Mouse (Mus musculus) forebrain, postnatal 0 days (tissue): ENCODE results near the gene Kcnab1. TPM values are rescaled to one million over a fixed set of nuclear protein-coding genes. Genes with fewer than 3 reads are reported as not detected.

Source experiments
- ATAC-seq: fragments of 200-750 bp; cut with Nextera tagmentation; 2 replicates; pipeline ENCODE4 v1.8.0; 2017; ENCODE audit warnings: mild to moderate bottlenecking, moderate library complexity
- DNase-seq: peaks from one replicate; pipeline ENCODE4 v3.0.0-alpha.2; 2015
- H3K27ac ChIP-seq: fragments of 300-500 bp; sonication (generic); 2 replicates; pipeline ENCODE4 v1.5.1; 2014; ENCODE audit warnings: low read depth, mild to moderate bottlenecking, antibody characterized with exemption, low read length, moderate library complexity, mixed read lengths
- H3K27me3 ChIP-seq: fragments of 300-500 bp; sonication (generic); 2 replicates; pipeline ENCODE4 v1.6.1; 2014; ENCODE audit warnings: mild to moderate bottlenecking, low read length, mixed read lengths; ENCODE audit not compliant: insufficient read depth
- H3K36me3 ChIP-seq: fragments of 300-500 bp; sonication (generic); 2 replicates; pipeline ENCODE4 v1.6.1; 2014; ENCODE audit warnings: mild to moderate bottlenecking, moderate library complexity; ENCODE audit not compliant: insufficient read depth
- H3K4me1 ChIP-seq: fragments of 300-500 bp; sonication (generic); 2 replicates; pipeline ENCODE4 v1.6.1; 2014; ENCODE audit warnings: antibody characterized with exemption; ENCODE audit not compliant: insufficient read depth
- H3K4me2 ChIP-seq: fragments of 300-500 bp; sonication (generic); 2 replicates; pipeline ENCODE4 v1.6.1; 2014; ENCODE audit warnings: low read depth, mild to moderate bottlenecking, moderate library complexity
- H3K4me3 ChIP-seq: fragments of 300-500 bp; sonication (generic); 2 replicates; pipeline ENCODE4 v1.5.1; 2014; ENCODE audit warnings: low read depth, low read length, mixed read lengths
- H3K9ac ChIP-seq: fragments of 300-500 bp; sonication (generic); 2 replicates; pipeline ENCODE4 v1.6.1; 2014; ENCODE audit warnings: mild to moderate bottlenecking
- H3K9me3 ChIP-seq: fragments of 300-500 bp; sonication (generic); 2 replicates; pipeline ENCODE4 v1.6.1; 2016; ENCODE audit warnings: low read length
- CTCF ChIP-seq: sonication (generic); IDR thresholded peaks from 2 replicates; pipeline ENCODE4 v1.5.1; 2016; ENCODE audit warnings: antibody characterized with exemption, control low read depth, low read depth
- WGBS: fragments of 180-500 bp; shearing (Covaris S2); extraction: QIAGEN DNeasy Blood & Tissue Kit; methylation state at CpG from one replicate; pipeline ENCODE4 v1.1.7; 2014; 5-methylcytosine and 5-hydroxymethylcytosine counted together
- polyA plus RNA-seq: library from polyadenylated mRNA; unstranded; fragments of >200 nt; fragmentation: Nextera tagmentation; extraction: Ambion mirVana; gene quantifications from 2 replicates; pipeline ENCODE4 v1.2.1, GENCODE M21; 2015
- total RNA-seq: library from RNA; depleted of rRNA; stranded (reverse); fragments of >200 nt; gene quantifications from 2 replicates; pipeline ENCODE4 v1.2.3, GENCODE M21; 2014

Kcnab1 gene
- total and polyA plus RNA-seq, 2 experiments from 2014 or later, result 7.3 to 10.9 TPM

- WGBS, result 47% methylated on average over 5 of the region's 5 CpGs
- no peak overlapping the region for H3K4me3 ChIP-seq
- DNase-seq (peak; percentile 34), ATAC-seq (peak; percentile 75)
- H3K9ac ChIP-seq, result no peak overlapping the region
- H3K4me1 ChIP-seq, result 0 out of 2 replicates have a peak, but pooled peaks cover 5% of the 10 kb centered on the region
- H3K4me2 ChIP-seq, result no peak overlapping the region
- H3K27me3 ChIP-seq, result no peaks in the 10 kb centered on the region
- no peak overlapping the region for H3K27ac ChIP-seq
- TF ChIP-seq CTCF, result no peak
- no peaks in the 10 kb centered on the region for H3K36me3 ChIP-seq
- no peaks in the 10 kb centered on the region for H3K9me3 ChIP-seq
Observed at GRCm38 (mm10) chr3:65172964-65173363, 63.8 kb downstream of the Kcnab1 start.

- ATAC-seq, result peak; percentile 72
- no peak for TF ChIP-seq CTCF
- WGBS, result 50% methylated on average over 12 of the region's 12 CpGs
Observed at GRCm38 (mm10) chr3:65174564-65174963, 65.4 kb downstream of the Kcnab1 start.

GRCm38 (mm10) chr3:65175819-65176218 lies 66.6 kb downstream of the Kcnab1 start:
- ATAC-seq (no peak), DNase-seq (no peak)
- no peaks in the 10 kb centered on the region for H3K36me3 ChIP-seq
- no peak overlapping the region for H3K9ac ChIP-seq
- no peak overlapping the region for H3K4me2 ChIP-seq
- 0 out of 2 replicates have a peak, but pooled peaks cover 5% of the 10 kb centered on the region for H3K4me1 ChIP-seq
- H3K9me3 ChIP-seq, result no peaks in the 10 kb centered on the region
- no peak overlapping the region for H3K4me3 ChIP-seq
- 80% methylated on average over 4 of the region's 4 CpGs for WGBS
- no peak for TF ChIP-seq CTCF
- H3K27me3 ChIP-seq, result no peaks in the 10 kb centered on the region
- H3K27ac ChIP-seq, result no peak overlapping the region

More at GRCm38 (mm10) chr3:65174564-65174963, 65.4 kb downstream of the Kcnab1 start:
- DNase-seq, result peak; percentile 62
- 0 out of 2 replicates have a peak, but pooled peaks cover 5% of the 10 kb centered on the region for H3K4me1 ChIP-seq
- H3K27ac ChIP-seq, result no peak overlapping the region
- no peaks in the 10 kb centered on the region for H3K9me3 ChIP-seq
- H3K27me3 ChIP-seq, result no peaks in the 10 kb centered on the region
- no peaks in the 10 kb centered on the region for H3K36me3 ChIP-seq
- H3K4me3 ChIP-seq, result no peak overlapping the region
- no peak overlapping the region for H3K4me2 ChIP-seq
- H3K9ac ChIP-seq, result no peak overlapping the region

- H3K9ac ChIP-seq, result no peak overlapping the region
- no peak overlapping the region for H3K4me3 ChIP-seq
- H3K27ac ChIP-seq, result no peak overlapping the region
- no peak overlapping the region for H3K4me2 ChIP-seq
- no peaks in the 10 kb centered on the region for H3K36me3 ChIP-seq
- 0 out of 2 replicates have a peak, but pooled peaks cover 5% of the 10 kb centered on the region for H3K4me1 ChIP-seq
- DNase-seq, result no peak
- ATAC-seq, result no peak
- no peaks in the 10 kb centered on the region for H3K27me3 ChIP-seq
- H3K9me3 ChIP-seq, result no peaks in the 10 kb centered on the region
- TF ChIP-seq CTCF, result no peak
Observed at GRCm38 (mm10) chr3:65176846-65177245, 67.7 kb downstream of the Kcnab1 start.

GRCm38 (mm10) chr3:65187833-65188698 lies 78.9 kb downstream of the Kcnab1 start:
- WGBS, result 40% methylated on average over 7 of the region's 7 CpGs
- TF ChIP-seq CTCF, result no peak
- Histone ChIP-seq H3K9ac (no peak overlapping the region), H3K27me3 (no peaks in the 10 kb centered on the region), H3K4me3 (no peak overlapping the region), H3K4me2 (no peak overlapping the region), H3K36me3 (no peaks in the 10 kb centered on the region), H3K9me3 (no peaks in the 10 kb centered on the region), H3K27ac (no peak overlapping the region), H3K4me1 (no peaks in the 10 kb centered on the region)
- peak; percentile 26 for DNase-seq
- ATAC-seq, result no peak

- WGBS, result 88% methylated on average over 1 of the region's 1 CpGs
- Histone ChIP-seq H3K27me3 (no peaks in the 10 kb centered on the region), H3K9ac (no peak overlapping the region), H3K4me3 (no peak overlapping the region), H3K4me1 (no peaks in the 10 kb centered on the region), H3K36me3 (no peaks in the 10 kb centered on the region), H3K9me3 (no peaks in the 10 kb centered on the region), H3K4me2 (no peak overlapping the region), H3K27ac (no peak overlapping the region)
- ATAC-seq, result no peak
- no peak for TF ChIP-seq CTCF
- no peak for DNase-seq
Observed at GRCm38 (mm10) chr3:65200611-65201010, 91.4 kb downstream of the Kcnab1 start.

GRCm38 (mm10) chr3:65203361-65204117 lies 94.4 kb downstream of the Kcnab1 start:
- H3K27ac ChIP-seq, result no peak overlapping the region
- ATAC-seq (no peak), DNase-seq (no peak)
- WGBS, result 66% methylated on average over 8 of the region's 8 CpGs
- no peaks in the 10 kb centered on the region for H3K27me3 ChIP-seq
- H3K4me3 ChIP-seq, result no peak overlapping the region
- no peaks in the 10 kb centered on the region for H3K4me1 ChIP-seq
- H3K9ac ChIP-seq, result no peak overlapping the region
- no peaks in the 10 kb centered on the region for H3K36me3 ChIP-seq
- no peak for TF ChIP-seq CTCF
- H3K9me3 ChIP-seq, result no peaks in the 10 kb centered on the region
- H3K4me2 ChIP-seq, result no peak overlapping the region
